Mouse (Mus musculus) B cell, adult 62 days (primary cell): ENCODE data around the gene Vps29. TPM values are rescaled to one million over a fixed set of nuclear protein-coding genes. Genes with fewer than 3 reads are reported as not detected.

Experiments used
- total RNA-seq: library from RNA; stranded (reverse); gene quantifications from 4 replicates; pipeline ENCODE4 v1.2.4, GENCODE M21; 2023

The Vps29 gene
- total RNA-seq: 38.9 to 61.2 TPM (median 57.0 TPM) in 4 replicates

DNA sequence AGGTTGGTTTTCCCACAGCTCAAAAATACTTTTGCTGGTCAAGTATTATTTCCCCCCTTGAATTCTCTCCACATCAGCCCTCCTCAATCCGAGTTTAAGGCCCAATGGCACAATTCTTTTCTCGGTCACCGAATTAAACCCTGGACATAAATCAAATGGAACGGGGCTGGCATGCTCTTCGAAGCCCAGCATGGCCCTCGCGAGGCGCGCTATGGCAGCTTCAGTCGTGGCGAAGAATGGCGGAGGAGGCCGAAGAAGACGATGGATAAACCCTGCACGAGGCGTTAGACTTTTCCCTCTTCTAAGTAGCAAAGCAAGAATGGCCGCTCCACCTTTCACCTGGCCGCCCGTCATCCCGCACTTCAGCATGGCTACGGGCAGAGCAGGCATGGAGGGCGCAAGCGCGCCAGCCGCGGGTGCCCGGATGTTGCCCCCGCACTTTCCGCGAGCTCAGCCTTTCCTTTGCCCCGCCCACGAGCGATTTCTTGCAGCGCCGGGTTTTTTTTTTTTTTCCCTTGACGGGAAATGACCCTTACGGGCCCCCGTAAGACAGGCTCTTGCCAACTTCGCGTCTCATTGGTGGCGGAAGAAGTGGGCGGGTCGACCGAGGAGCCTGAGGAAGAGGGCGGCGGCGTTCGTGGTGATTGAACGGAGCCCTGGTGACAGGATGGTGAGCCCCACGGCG is at the start of gene Vps29, which contains the start of gene Rad9b:
TSS of gene Vps29 (plus strand) at position 563 of the 685 bp plus-strand sequence.
TSS of gene Rad9b (minus strand) at position 427 of the 685 bp plus-strand sequence.

DNA sequence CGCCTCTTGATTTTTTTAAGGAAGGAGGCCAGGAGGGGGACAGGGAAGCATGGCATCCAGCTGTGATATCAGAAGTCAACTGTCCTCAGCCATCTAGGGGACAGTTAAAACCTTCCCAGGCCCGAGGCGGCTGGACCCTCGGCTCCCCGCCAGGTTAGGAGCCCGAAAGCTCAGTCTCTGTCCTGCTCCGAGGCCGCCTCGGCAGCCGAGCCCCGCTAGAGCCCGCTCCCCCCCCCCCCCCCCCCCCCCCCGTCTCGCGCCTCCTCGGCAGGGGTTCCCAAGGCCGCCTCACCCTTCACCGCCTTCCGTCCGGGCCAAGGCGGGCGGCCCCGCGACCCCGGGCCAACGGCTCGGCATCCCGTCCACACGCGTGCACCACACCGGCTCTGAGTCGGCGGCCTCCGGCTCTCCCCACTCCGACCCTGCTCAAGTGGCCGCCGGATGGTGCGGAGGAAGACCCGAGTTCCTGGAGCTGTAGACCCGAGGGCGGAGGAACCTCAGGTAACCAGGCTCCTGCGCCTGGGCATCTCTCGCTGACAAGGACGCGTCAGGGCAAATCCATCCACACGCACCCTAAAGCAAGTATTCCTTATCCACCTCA is 17.5 kb downstream of the Vps29 start, which contains the start of gene Gpn3:
TSS of gene Gpn3 (plus strand) at position 286 of the 601 bp plus-strand sequence.

DNA sequence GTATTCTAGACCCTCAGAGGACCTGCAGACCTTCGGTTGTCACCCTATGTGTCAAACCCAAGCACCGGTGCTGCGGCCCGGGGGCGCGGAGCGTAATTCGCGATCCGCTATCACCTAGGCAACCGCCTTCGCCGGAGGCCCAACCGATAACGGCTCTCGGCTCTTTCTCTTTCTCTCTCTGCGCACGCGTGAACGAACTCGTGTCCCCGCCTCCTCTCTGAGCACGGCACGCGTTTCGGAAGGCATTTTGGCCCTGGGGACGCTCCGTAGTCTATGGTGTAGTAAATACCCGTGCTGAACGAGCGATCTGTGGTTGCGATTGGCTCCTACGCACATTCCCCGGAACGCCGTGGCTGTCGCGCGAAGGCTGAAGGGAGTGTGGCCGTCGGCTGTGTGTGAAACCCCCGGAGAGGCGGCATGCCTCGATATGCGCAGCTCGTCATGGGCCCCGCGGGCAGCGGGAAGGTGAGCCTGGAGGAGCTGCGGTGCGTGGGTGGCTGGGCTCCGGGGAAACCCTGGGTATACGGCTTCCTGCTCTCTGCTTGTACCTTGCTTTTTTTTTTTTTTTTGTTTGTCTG is 18.1 kb downstream of the Vps29 start, which contains the start of gene Fam216a:
TSS of gene Fam216a (minus strand) at position 173 of the 578 bp plus-strand sequence.

DNA sequence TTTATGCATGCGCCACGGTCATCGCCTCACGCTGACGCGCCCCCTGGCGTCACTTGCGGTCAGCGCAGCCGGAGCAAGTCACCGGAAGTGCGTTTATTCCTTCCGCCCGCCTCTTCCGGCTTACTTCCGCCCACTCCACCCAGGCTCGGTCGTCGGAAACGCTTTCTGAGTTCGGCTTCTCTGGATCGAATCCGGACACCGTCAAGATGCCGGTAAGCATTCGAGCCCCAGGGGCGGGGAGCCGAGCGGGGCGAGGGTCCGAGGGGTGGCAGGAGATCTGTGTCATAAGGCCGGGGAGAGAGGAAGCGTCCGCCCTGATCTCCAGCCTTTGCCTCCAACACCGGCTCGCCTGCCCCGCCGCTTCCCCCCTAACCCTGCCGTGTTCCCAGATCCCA is 37.6 kb downstream of the Vps29 start, which contains the start of gene Arpc3:
TSS of gene Arpc3 (plus strand) at position 93 of the 395 bp plus-strand sequence.

Other genes with a start within 250 kb of the Vps29 start
- 0.97 to 1.6 TPM in 2 of 4 replicates, not detected in the others for gene Ccdc63, start 213.5 kb upstream of the Vps29 start, total RNA-seq
- gene Ppp1cc, start 196.1 kb upstream of the Vps29 start, total RNA-seq: 212 to 277 TPM (median 248 TPM) in 4 replicates
- 709 to 813 TPM (median 779 TPM) in 4 replicates for gene Hvcn1, start 147.6 kb upstream of the Vps29 start, total RNA-seq
- 19.0 to 24.6 TPM (median 22.6 TPM) in 4 replicates for gene Tctn1, start 89.9 kb upstream of the Vps29 start, total RNA-seq
- gene Pptc7, start 70.0 kb upstream of the Vps29 start, total RNA-seq: 21.5 to 25.4 TPM (median 24.0 TPM) in 4 replicates
- gene Rad9b, start 136 bp upstream of the Vps29 start, total RNA-seq: 9.9 to 11.7 TPM (median 10.7 TPM) in 4 replicates
- 31.1 to 40.6 TPM (median 36.3 TPM) in 4 replicates for gene Gpn3, start 17.5 kb downstream of the Vps29 start, total RNA-seq
- 9.1 to 10.8 TPM (median 9.8 TPM) in 4 replicates for gene Fam216a, start 18.0 kb downstream of the Vps29 start, total RNA-seq
- gene Arpc3, start 37.5 kb downstream of the Vps29 start, total RNA-seq: 383 to 399 TPM (median 394 TPM) in 4 replicates
- gene Anapc7, start 67.3 kb downstream of the Vps29 start, total RNA-seq: 31.8 to 37.3 TPM (median 35.7 TPM) in 4 replicates
- gene Atp2a2, start 147.9 kb downstream of the Vps29 start, total RNA-seq: 69.5 to 80.5 TPM (median 74.2 TPM) in 4 replicates